Mouse (Mus musculus) CD4-positive, CD25-positive, alpha-beta regulatory T cell, adult 9 weeks (primary cell): Measurements from ENCODE around the gene Stk38l. TPM values are rescaled to one million over a fixed set of nuclear protein-coding genes. Genes with fewer than 3 reads are reported as not detected.

ENCODE experiments used
- polyA plus RNA-seq: library from polyadenylated mRNA; unstranded; fragments of 100-300 nt; shearing (Covaris generic); gene quantifications from one replicate; pipeline ENCODE4 v1.2.1, GENCODE M21; 2017

Stk38l gene
- polyA plus RNA-seq: 9.8 TPM

DNA sequence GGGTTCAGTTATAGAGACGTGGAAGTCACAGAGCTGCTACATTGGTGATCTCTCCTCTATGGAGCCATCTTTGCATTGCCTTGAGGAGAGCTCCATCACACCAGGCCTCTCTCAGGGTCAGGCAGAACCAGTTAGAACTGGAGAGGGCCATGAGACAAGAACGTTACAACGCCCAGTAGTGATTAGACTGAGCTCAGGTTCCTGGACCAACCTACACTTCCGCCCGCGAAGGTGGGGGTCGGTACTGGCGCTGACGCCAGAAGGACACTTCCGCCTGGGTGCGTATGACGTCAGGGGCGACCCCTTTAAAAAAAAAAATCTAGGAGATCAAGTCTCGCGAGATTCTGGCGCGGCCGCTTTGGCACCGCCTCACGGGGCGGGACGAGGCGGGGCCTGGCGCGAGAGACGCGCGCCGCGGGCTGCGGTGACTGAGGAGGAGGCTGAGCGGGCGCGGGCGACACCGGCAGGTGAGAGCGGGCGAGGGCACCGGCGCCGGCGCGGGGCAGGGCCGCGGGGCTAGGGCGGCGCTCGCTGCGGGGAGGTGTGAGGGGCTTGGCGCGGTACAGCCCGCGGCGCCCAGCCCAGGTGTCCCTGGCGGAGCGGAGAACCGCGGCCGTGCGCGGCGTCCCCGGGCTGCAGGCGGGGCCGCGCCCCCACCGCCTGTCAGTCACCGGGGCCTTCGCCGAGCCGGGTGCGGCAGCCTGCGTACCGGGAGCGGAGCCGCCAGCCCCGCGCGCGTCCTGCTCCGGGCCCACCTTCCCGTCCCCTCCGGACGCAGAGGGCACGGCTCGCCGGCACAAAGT, at the start of gene Stk38l:
TSS of gene Stk38l (plus strand) at position 415 of the 803 bp plus-strand sequence.

DNA sequence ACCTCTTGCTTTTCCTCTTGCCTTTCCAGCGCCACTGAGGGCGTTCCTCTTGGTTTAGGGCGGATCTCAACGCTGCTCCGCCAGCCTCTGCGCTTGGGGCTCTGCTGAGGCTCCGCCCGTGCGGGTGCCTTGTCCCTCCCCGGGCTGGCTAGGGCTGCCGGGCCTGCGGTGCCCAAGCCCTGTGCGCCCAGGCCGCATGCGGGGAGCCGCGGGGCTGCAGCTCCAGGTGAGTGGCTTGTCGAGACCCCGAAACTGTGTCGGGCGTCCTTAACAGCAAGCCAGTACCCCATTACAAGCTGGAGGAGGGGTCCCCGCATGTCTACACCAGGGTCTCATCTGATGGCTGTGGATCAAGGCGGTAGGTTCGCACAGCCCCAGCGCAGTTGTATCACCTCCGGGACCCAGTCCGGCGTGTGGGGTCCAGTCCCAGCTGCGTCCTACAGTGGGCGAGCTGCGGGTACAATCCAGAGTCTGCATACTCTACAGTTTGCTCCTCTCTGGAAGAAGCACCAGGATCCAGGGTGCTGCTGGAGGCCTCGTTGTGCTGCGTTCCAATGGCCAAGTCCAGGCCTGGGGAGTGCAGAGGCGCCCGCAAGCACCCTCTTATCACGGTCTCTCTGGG, 71.2 kb downstream of the Stk38l start, which contains the start of gene Arntl2:
TSS of gene Arntl2 (plus strand) at position 132 of the 622 bp plus-strand sequence.

Other genes with a start within 250 kb of the Stk38l start
- 238 TPM for gene Itpr2, start 222.8 kb upstream of the Stk38l start, polyA plus RNA-seq
- gene Fgfr1op2, start 147.8 kb upstream of the Stk38l start, polyA plus RNA-seq: 186 TPM
- gene Ints13, start 147.2 kb upstream of the Stk38l start, polyA plus RNA-seq: 94.2 TPM
- 85.2 TPM for gene Med21, start 82.4 kb upstream of the Stk38l start, polyA plus RNA-seq
- 2.6 TPM for gene Tm7sf3, start 82.2 kb upstream of the Stk38l start, polyA plus RNA-seq
- gene Arntl2, start 71.1 kb downstream of the Stk38l start, polyA plus RNA-seq: 0.12 TPM
- gene Smco2, start 125.1 kb downstream of the Stk38l start, polyA plus RNA-seq: not detected
- gene Ppfibp1, start 163.5 kb downstream of the Stk38l start, polyA plus RNA-seq: 7.9 TPM
- not detected for gene 1700034J05Rik, start 229.4 kb downstream of the Stk38l start, polyA plus RNA-seq